Mouse (Mus musculus) heart, postnatal 0 days (tissue): ENCODE results near the gene Ctrc.

Experiments
- CTCF ChIP-seq: IDR thresholded peaks from 2 replicates; pipeline ENCODE4 v1.5.1; 2016; ENCODE audit warnings: antibody characterized with exemption, control low read depth, low read depth
- EP300 ChIP-seq: IDR thresholded peaks from 2 replicates; pipeline ENCODE4 v1.6.1; 2016; ENCODE audit warnings: antibody characterized with exemption, low read depth

DNA sequence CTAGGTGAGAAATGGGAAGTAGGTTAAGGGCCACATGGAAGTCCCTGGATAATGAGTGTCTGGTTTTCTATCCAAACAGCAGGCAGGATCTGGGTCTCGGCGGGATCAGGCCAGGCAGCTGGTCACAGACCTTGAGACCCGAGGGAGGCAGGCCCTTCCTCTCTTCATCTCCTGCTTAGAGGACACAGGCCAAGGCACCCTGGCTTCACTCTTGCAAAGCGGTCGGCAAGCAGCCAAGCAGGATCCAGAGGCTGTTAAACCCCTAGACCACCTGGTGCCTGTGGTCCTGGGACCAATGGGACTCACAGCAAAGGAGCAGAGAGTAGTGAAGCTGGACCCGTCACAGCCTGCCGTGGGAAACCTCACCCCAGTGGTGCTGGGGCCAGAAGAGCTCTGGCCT lies 49.8 kb downstream of the Ctrc start:
- TF ChIP-seq CTCF (no peak), EP300 (no peak)
